Mouse (Mus musculus): Measurements from ENCODE around the gene Zfp292.

Zfp292 gene

GRCm38 (mm10) chr4:34882291-34882769, 430 bp downstream of the Zfp292 start:
- DNase-seq = peak in 1 of 2 experiments; percentile 48

GRCm38 (mm10) chr4:34881851-34882250, 909 bp downstream of the Zfp292 start:
- DNase-seq = no peak

GRCm38 (mm10) chr4:34880921-34881650, 1.7 kb downstream of the Zfp292 start:
- no peak for DNase-seq

GRCm38 (mm10) chr4:34874234-34874633, 8.5 kb downstream of the Zfp292 start:
- DNase-seq = no peak

- no peak for DNase-seq
Measured at GRCm38 (mm10) chr4:34872896-34873495, 9.8 kb downstream of the Zfp292 start.

GRCm38 (mm10) chr4:34869813-34870212, 12.9 kb downstream of the Zfp292 start:
- no peak for DNase-seq

- DNase-seq = no peak
Measured at GRCm38 (mm10) chr4:34861438-34861837, 21.3 kb downstream of the Zfp292 start.

- no peak for DNase-seq
Measured at GRCm38 (mm10) chr4:34859416-34859815, 23.3 kb downstream of the Zfp292 start.

GRCm38 (mm10) chr4:34858903-34859302, 23.9 kb downstream of the Zfp292 start:
- no peak for DNase-seq

GRCm38 (mm10) chr4:34855966-34856365, 26.8 kb downstream of the Zfp292 start:
- no peak for DNase-seq

GRCm38 (mm10) chr4:34852051-34852450, 30.7 kb downstream of the Zfp292 start:
- peak; percentile 26 to 28 for DNase-seq

- no peak for DNase-seq
Measured at GRCm38 (mm10) chr4:34850156-34850555, 32.6 kb downstream of the Zfp292 start.

GRCm38 (mm10) chr4:34847679-34848309, 35.0 kb downstream of the Zfp292 start:
- DNase-seq = no peak

GRCm38 (mm10) chr4:34843839-34844238, 38.9 kb downstream of the Zfp292 start:
- DNase-seq = no peak

- no peak for DNase-seq
Measured at GRCm38 (mm10) chr4:34842826-34843225, 39.9 kb downstream of the Zfp292 start.

GRCm38 (mm10) chr4:34831496-34831895, 51.3 kb downstream of the Zfp292 start:
- DNase-seq = no peak

- DNase-seq = no peak
Measured at GRCm38 (mm10) chr4:34829456-34829855, 53.3 kb downstream of the Zfp292 start.

GRCm38 (mm10) chr4:34823901-34824300, 58.9 kb downstream of the Zfp292 start:
- DNase-seq = peak in 1 of 2 experiments; percentile 12

GRCm38 (mm10) chr4:34819904-34820303, 62.9 kb downstream of the Zfp292 start:
- no peak for DNase-seq

- no peak for DNase-seq
Measured at GRCm38 (mm10) chr4:34801166-34802034, 81.4 kb downstream of the Zfp292 start.

GRCm38 (mm10) chr4:34798005-34798404, 84.8 kb downstream of the Zfp292 start:
- no peak for DNase-seq

GRCm38 (mm10) chr4:34797294-34797983, 85.3 kb downstream of the Zfp292 start:
- no peak for DNase-seq
